Mouse (Mus musculus) spleen, adult 2 months (tissue): ENCODE results near the gene Bpgm. TPM values are rescaled to one million over a fixed set of nuclear protein-coding genes. Genes with fewer than 3 reads are reported as not detected.

Experiments used
- DNase-seq, 2 experiments: peaks; one replicate each; pipeline versions ENCODE4 v3.0.0 to v3.0.0-alpha.2; 2012 to 2021; ENCODE audit warnings: low spot score in 2 of 2, low read depth in 1 of 2
- H3K27ac ChIP-seq: fragments of 200-500 bp; 2 replicates; pipeline ENCODE4 v1.5.1; 2012; ENCODE audit warnings: low read length, inconsistent platforms; ENCODE audit not compliant: insufficient read depth
- H3K27me3 ChIP-seq: fragments of 200-500 bp; 2 replicates; pipeline ENCODE4 v1.6.1; 2012; ENCODE audit warnings: mild to moderate bottlenecking, moderate library complexity, low read length, inconsistent platforms; ENCODE audit not compliant: control insufficient read depth, insufficient read depth
- H3K36me3 ChIP-seq: fragments of 200-500 bp; 2 replicates; pipeline ENCODE4 v1.6.1; 2012; ENCODE audit warnings: mild to moderate bottlenecking, low read length, inconsistent platforms; ENCODE audit not compliant: control insufficient read depth, insufficient read depth
- H3K4me1 ChIP-seq: fragments of 200-500 bp; 2 replicates; pipeline ENCODE4 v1.6.1; 2011; ENCODE audit warnings: inconsistent platforms; ENCODE audit not compliant: control insufficient read depth, insufficient read depth, insufficient read length
- H3K4me3 ChIP-seq: fragments of 200-500 bp; 2 replicates; pipeline ENCODE4 v1.5.1; 2011; ENCODE audit warnings: mild to moderate bottlenecking, inconsistent platforms; ENCODE audit not compliant: insufficient read depth, insufficient read length; ENCODE audit errors: extremely low read depth
- CTCF ChIP-seq: fragments of 200-500 bp; IDR thresholded peaks from 2 replicates; pipeline ENCODE4 v1.5.1; 2011; ENCODE audit warnings: mild to moderate bottlenecking, inconsistent platforms; ENCODE audit not compliant: insufficient read depth, insufficient read length, insufficient replicate concordance; ENCODE audit errors: extremely low read depth
- POLR2A ChIP-seq: fragments of 200-500 bp; IDR thresholded peaks from 2 replicates; pipeline ENCODE4 v1.6.1; 2011; ENCODE audit warnings: low read depth, low read length, inconsistent platforms
- WGBS: fragments of 180-500 bp; shearing (Covaris S2); methylation state at CpG from one replicate; pipeline ENCODE4 v1.1.7; 2018; 5-methylcytosine and 5-hydroxymethylcytosine counted together
- polyA plus RNA-seq: library from polyadenylated mRNA; depleted of rRNA; stranded (reverse); fragments of >200 nt; gene quantifications from 2 replicates; pipeline ENCODE4 v1.2.3, GENCODE M21; 2012

Gene Bpgm
- polyA plus RNA-seq, 1 experiment, result 158 TPM

- no peaks in the 10 kb centered on the region for H3K4me1 ChIP-seq
- H3K27me3 ChIP-seq, result no peaks in the 10 kb centered on the region
- DNase-seq, result no peak
- TF ChIP-seq CTCF (no peak), POLR2A (no peak)
- H3K4me3 ChIP-seq, result no peak overlapping the region
- peaks cover 8% of the 10 kb centered on the region for H3K36me3 ChIP-seq
- H3K27ac ChIP-seq, result no peak overlapping the region
- 95% methylated on average over 5 of the region's 5 CpGs for WGBS
Observed at GRCm38 (mm10) chr6:34483390-34483789, 7.4 kb downstream of the Bpgm start.

- Histone ChIP-seq H3K4me1 (no peaks in the 10 kb centered on the region), H3K27ac (no peak overlapping the region), H3K36me3 (peaks cover 8% of the 10 kb centered on the region), H3K4me3 (no peak overlapping the region), H3K27me3 (no peaks in the 10 kb centered on the region)
- no peak for DNase-seq
- WGBS, result 97% methylated on average over 7 of the region's 7 CpGs
- no peak for TF ChIP-seq CTCF
- TF ChIP-seq POLR2A, result no peak
Observed at GRCm38 (mm10) chr6:34483811-34484210, 7.8 kb downstream of the Bpgm start.

- H3K27ac ChIP-seq, result no peak overlapping the region
- TF ChIP-seq POLR2A (no peak), CTCF (no peak)
- H3K27me3 ChIP-seq, result no peaks in the 10 kb centered on the region
- no peak overlapping the region for H3K4me3 ChIP-seq
- WGBS, result 82% methylated on average over 14 of the region's 14 CpGs
- no peaks in the 10 kb centered on the region for H3K4me1 ChIP-seq
- H3K36me3 ChIP-seq, result peaks cover 8% of the 10 kb centered on the region
- DNase-seq, result no peak
Observed at GRCm38 (mm10) chr6:34486071-34486626, 10.1 kb downstream of the Bpgm start.

- Histone ChIP-seq H3K4me3 (no peak overlapping the region), H3K27ac (no peak overlapping the region), H3K4me1 (peaks cover 2% of the 10 kb centered on the region; the same call in 1 of the 2 replicates), H3K36me3 (peaks cover 2% of the 10 kb centered on the region), H3K27me3 (no peaks in the 10 kb centered on the region)
- TF ChIP-seq CTCF (no peak), POLR2A (no peak)
- WGBS, result 91% methylated on average over 21 of the region's 21 CpGs
- no peak for DNase-seq
Observed at GRCm38 (mm10) chr6:34493327-34494095, 17.5 kb downstream of the Bpgm start.

- no peak overlapping the region for H3K4me3 ChIP-seq
- H3K27me3 ChIP-seq, result no peaks in the 10 kb centered on the region
- WGBS, result 32% methylated on average over 7 of the region's 7 CpGs
- H3K36me3 ChIP-seq, result peaks cover 2% of the 10 kb centered on the region
- TF ChIP-seq CTCF, result no peak
- TF ChIP-seq POLR2A, result no peak
- H3K27ac ChIP-seq, result no peak overlapping the region
- DNase-seq, result no peak
- H3K4me1 ChIP-seq, result peaks cover 2% of the 10 kb centered on the region; the same call in 1 of the 2 replicates
Observed at GRCm38 (mm10) chr6:34495140-34495551, 19.1 kb downstream of the Bpgm start.

- TF ChIP-seq CTCF (no peak), POLR2A (no peak)
- no peak for DNase-seq
- Histone ChIP-seq H3K4me1 (peaks cover 2% of the 10 kb centered on the region; the same call in 1 of the 2 replicates), H3K4me3 (no peak overlapping the region), H3K27me3 (no peaks in the 10 kb centered on the region), H3K27ac (no peak overlapping the region), H3K36me3 (no peaks in the 10 kb centered on the region)
- WGBS, result 66% methylated on average over 5 of the region's 5 CpGs
Observed at GRCm38 (mm10) chr6:34497991-34498625, 22.1 kb downstream of the Bpgm start.

GRCm38 (mm10) chr6:34502291-34502690, 26.3 kb downstream of the Bpgm start:
- TF ChIP-seq POLR2A, result no peak
- TF ChIP-seq CTCF, result no peak
- Histone ChIP-seq H3K27me3 (no peaks in the 10 kb centered on the region), H3K27ac (no peak overlapping the region), H3K4me1 (no peaks in the 10 kb centered on the region), H3K4me3 (no peak overlapping the region), H3K36me3 (peaks cover 10% of the 10 kb centered on the region)
- 96% methylated on average over 7 of the region's 7 CpGs for WGBS
- DNase-seq, result no peak
